Mouse (Mus musculus): ENCODE results near the gene Fgfr2.

DNA sequence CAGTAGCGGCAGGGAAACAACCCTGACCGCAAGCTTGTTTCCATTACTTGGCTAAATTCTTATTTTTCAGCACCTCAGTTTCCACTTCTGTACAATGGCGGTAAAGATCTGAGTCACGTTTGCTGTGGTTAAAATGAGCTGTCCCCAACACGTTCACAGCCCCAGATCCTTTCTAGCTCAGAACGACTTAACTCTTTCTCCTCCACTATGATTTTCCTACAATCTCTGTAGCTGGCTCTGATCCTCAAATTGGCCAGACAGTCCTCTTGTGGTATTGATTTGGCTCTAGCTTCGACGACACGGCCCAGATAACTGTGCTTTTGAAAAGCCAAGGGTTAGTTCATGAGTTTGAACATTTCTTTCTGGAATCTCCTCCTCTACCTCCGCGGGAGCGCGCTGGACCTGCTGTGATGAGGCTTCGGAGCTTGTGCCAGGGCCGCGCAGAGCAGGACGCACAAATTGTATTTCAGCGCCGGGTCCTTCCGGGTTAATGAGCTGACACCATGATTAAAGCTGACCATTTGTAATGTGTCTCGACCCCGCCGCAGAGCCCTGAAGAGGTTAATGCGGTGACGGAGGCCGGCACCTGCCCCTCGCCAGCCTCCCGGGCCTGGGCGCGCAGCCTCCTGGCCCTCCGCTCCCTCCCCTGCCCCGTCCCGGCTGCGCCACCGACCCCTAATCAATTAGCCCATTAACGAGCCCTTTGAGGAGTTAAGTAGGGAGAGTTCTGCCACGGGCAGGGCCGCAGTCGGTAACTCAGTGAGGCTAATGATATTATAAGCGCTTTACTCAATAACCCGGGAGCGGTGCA, 1571.0 kb downstream of the Fgfr2 start:
- TF ChIP-seq CTCF (IDR thresholded peaks at IDR 0.05; ENCODE audit: borderline replicate concordance, insufficient read depth, low read length) (no peak), POLR2A (IDR thresholded peaks at IDR 0.05; ENCODE audit: low read depth, low read length) (no peak)
